Mouse (Mus musculus): Measurements from ENCODE around the gene Dlgap3.

Gene Dlgap3

GRCm38 (mm10) chr4:127168914-127169345, at the start of gene Dlgap3:
TSS of gene Dlgap3 (plus strand) at chr4:127169204.
- DNase-seq (ENCODE audit: low read depth), result no peak

- no peak for DNase-seq (ENCODE audit: low read depth)
Measured at GRCm38 (mm10) chr4:127123391-127123790, 45.6 kb upstream of the Dlgap3 start, which contains the start of gene Tmem35b. TSS of gene Tmem35b (plus strand) at chr4:127123691.

- no peak for DNase-seq (ENCODE audit: low read depth)
Measured at GRCm38 (mm10) chr4:127124331-127124730, 44.7 kb upstream of the Dlgap3 start.

DNA sequence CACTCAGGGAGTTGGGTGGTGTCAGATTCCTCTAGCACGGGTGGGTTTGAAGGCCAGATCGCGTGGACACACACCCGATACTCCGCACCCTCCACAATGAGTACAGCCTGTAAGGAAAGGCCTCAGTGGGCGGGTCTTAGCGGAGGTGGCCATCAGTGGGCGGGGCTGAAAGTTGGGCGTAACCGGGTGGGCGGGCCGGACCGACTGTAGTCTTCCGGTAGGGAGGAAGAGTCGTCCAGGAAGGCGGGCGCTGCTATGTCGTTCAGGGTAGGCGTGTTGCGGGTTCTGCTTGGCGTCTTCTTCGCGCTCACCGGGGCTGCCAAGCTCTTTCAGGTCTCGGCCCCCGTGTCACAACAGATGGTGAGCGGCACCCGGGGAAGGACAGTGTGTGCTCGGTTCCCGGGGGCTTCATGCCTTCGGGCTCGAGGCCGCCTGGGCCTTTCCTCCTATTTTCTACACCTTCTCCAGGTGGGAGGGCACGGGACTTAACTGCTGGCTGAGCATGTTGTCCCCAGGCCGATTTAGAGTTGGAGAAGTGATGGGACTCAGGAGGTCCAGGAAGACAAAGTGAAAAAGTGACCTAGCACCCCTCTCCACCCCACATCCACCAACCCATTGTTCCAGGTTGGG, 43.1 kb upstream of the Dlgap3 start:
- DNase-seq (ENCODE audit: low read depth), result peak; percentile 85

DNA sequence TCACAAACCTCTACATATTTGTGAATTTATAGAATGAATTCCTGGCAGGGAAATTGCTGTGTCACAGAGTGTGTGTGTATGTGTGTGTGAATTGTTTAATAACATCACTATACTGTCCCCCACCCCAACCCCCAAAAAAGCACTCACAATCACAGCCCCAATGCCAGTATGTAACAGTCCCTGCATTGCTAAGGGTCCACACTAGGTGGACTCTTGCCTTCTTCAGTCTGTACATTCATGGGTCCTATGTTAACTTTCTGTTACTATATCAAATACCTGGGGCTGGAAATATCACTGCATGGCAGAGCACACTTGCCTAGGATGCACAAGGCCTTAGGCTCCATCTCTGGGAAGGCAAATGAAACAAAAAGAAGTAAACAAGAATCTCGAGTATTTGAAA, 34.3 kb upstream of the Dlgap3 start:
- no peak for DNase-seq (ENCODE audit: low read depth)

DNA sequence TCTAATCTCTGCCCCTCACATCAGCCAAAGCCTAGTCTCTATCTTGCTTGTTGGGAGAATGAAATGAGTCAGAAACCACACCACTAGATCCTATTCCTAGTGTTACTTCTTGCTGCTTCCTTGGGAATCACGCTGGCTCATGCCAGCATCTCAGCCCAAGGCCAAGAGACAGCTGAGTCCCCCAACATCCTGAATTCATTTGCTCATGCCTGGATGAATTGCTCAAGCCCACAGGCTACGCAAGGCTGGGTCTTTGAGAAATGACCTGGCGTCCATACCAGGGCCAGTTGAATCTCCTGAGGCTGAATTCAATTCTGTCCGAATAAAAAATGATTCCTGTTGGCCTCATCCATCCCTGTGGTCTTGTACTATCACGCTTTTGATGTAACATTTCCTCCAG, 31.4 kb upstream of the Dlgap3 start:
- no peak for DNase-seq (ENCODE audit: low read depth)

DNA sequence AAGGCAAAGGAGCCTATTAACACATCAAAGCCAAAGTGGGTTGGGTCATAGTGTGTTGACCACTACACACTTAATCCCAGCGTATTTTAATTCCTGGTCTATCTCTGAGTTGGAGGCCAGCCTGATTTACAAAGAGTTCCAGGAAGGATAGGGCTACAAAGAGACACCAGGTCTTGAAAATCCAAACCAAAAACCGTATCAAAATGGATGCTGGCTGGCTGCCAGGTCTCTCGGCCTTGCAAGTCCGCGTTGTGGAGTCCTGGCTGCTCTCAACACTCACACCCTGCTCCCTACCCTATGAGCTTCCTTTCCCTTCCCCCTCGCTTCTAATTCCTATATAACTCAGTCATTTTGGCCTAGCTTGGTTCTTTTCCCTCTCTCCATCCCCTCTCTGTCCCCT, 30.5 kb upstream of the Dlgap3 start:
- DNase-seq (ENCODE audit: low read depth), result no peak

- DNase-seq (ENCODE audit: low read depth), result no peak
Measured at GRCm38 (mm10) chr4:127150031-127150430, 19.0 kb upstream of the Dlgap3 start.

GRCm38 (mm10) chr4:127153345-127153744, 15.7 kb upstream of the Dlgap3 start:
- DNase-seq (ENCODE audit: low read depth), result no peak

- no peak for DNase-seq (ENCODE audit: low read depth)
Measured at GRCm38 (mm10) chr4:127155757-127156156, 13.2 kb upstream of the Dlgap3 start.

GRCm38 (mm10) chr4:127157746-127158145, 11.3 kb upstream of the Dlgap3 start:
- DNase-seq (ENCODE audit: low read depth), result no peak

GRCm38 (mm10) chr4:127163926-127164325, 5.1 kb upstream of the Dlgap3 start:
- DNase-seq (ENCODE audit: low read depth), result no peak

- DNase-seq (ENCODE audit: low read depth), result no peak
Measured at GRCm38 (mm10) chr4:127167096-127167495, 1.9 kb upstream of the Dlgap3 start.

DNA sequence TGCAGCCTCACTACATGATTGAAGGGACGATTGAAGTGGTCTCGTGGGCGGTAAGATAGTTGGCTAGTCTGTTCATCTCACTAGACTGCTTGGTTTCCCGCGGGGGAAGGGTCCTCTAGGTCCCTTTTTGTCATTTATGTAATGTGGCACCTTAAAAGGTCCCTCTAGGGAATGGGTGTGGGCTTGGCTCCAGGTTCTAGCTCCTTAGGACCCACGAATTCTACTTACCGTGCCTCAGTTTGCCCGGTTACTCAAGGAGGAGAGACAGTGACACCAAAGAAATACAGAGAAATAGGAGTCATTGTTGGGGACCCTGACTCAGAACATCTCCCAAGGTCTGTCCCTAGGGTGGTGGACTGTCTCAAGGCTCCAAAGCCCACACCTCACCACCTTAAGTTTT, 1.3 kb upstream of the Dlgap3 start:
- DNase-seq (ENCODE audit: low read depth), result no peak

DNA sequence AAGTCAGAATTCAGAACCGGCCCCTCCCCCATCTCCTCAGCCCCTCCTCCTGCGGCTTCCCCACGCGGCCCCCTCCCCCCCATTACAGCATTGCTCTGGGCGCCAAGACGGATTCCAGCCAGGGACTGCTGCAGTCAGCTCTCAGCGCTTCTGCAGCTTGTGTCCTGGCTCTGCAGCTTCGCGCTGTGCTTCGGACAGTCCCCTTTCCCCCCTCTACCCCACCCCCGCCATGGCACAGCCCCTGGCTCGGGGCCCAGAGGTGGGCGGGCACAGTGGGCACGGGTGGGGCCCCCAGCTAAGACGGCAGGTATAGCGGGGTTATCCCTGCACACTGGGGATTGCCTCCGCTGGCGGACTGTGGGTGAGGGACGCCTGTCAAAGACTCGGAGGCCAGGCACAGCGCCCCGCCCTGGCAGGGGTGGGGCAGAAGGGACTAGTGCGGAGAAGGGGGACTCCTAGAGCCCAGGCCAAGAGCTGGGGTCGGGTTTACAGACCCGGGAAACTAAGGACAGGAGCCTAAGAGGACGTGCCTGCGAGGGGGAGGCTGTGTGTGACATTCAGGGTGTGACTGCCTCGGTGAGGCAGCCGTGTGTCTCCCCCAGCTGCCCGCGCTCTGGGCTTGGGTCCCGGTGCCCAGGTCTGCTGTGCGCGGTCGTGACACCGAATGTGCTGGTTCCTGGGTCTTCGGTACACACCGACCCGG, 642 bp upstream of the Dlgap3 start:
- peak; percentile 6 for DNase-seq (ENCODE audit: low read depth)

DNA sequence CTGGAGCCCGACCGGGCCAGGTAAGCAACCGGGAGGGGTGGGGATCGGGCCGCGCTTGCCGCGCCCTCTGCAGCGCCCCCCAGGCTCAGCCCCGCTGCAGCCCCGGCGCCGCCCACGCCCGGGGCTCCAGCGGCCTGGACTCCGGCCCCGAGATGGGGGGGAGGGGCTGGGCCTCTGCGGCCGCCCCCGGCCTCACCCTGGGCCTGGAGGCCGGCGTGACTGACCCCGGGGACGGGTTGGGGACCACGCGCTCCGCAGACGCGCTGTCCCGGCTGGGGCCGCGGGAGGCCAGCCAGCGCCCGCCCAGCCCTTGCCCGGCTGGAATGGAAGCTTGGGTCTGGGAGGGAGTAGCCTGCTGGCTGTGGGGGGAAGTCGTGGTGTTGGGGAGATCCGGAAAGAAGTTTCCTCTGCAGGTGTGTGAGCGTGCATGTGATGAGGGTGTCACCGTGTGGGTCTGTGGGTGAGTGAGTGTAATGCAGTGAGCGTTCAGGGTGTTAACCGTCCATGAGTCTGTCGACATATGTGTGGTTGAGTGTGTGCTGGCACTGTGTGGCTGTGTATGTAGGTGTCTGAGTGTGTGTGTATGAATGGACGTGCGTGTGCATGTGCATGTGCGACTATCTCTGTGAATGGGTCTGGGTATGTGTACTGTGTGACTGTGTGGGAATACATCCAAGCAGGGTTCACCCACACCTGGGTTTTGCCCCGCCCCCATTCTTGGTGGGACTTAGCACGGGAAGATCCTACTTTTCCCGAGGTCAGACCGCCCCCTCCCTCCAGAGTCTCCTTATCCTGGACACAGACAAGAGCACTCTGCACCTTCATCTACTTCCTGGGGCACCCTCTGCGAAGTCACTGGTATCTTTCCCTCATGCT, 580 bp downstream of the Dlgap3 start:
- no peak for DNase-seq (ENCODE audit: low read depth)

GRCm38 (mm10) chr4:127170866-127171265, 1.9 kb downstream of the Dlgap3 start:
- DNase-seq (ENCODE audit: low read depth), result no peak

GRCm38 (mm10) chr4:127171341-127171905, 2.4 kb downstream of the Dlgap3 start:
- DNase-seq (ENCODE audit: low read depth), result no peak

DNA sequence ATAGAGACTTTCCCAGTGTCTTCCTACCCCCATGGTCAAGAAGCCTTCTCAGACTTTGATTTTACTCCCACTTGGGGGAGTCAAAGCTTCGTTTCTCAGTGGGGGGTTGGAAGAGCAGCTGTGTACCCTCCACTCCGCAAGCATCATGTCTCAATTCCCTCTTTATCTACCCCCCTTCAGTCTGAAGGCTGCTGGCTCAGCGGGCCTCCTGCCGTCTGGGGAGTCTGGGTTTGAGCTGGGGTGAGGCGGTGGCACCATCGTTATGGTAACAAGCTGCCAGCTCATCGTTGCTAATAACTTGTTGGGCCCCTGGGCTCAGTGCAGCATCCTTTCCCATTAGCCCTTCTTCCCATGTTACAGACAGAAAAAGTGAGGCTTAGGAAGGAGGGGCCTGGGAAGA, 3.1 kb downstream of the Dlgap3 start:
- no peak for DNase-seq (ENCODE audit: low read depth)

- DNase-seq (ENCODE audit: low read depth), result no peak
Measured at GRCm38 (mm10) chr4:127172614-127173013, 3.6 kb downstream of the Dlgap3 start.

- peak; percentile 50 for DNase-seq (ENCODE audit: low read depth)
Measured at GRCm38 (mm10) chr4:127173461-127173860, 4.5 kb downstream of the Dlgap3 start.

Measured in c-Kit-positive CD71-positive TER-119-negative erythroid progenitor cells, embryonic 14.5 days (primary cell).